Mouse (Mus musculus) heart, postnatal 0 days (tissue): ENCODE results near the gene Pias1.

ENCODE experiments used
- CTCF ChIP-seq: IDR thresholded peaks from 2 replicates; pipeline ENCODE4 v1.5.1; 2016; ENCODE audit warnings: antibody characterized with exemption, control low read depth, low read depth
- EP300 ChIP-seq: IDR thresholded peaks from 2 replicates; pipeline ENCODE4 v1.6.1; 2016; ENCODE audit warnings: antibody characterized with exemption, low read depth

DNA sequence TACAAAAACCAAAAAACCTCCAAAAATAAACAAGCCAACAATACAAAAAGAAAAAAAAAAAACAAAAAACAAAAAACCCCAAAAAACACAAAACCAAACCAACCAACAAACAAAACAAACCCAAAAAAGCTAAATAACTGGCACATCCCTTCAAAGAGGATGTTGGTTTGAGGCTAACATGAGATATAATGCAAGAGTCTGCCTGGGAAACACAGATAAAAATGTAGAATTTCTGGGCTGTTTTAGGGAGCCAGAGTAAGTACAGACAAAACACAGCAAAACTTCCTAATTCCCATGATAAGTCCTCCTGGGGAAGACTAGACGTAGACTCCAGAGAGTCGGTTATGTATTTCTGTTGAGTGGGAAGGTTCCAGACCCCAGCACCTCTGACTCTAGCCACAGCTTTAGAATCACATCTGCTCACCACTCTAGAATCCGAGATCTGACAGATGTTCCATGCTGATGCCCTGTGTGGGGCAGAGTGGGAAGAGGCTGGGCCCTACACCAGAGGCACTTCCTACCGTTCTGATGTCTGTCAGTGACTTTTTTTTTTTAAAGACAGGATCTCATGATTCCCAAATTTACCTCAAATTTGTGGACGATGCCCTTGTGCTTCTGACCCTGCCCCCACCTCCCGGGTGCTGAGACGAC lies 110.6 kb downstream of the Pias1 start:
- TF ChIP-seq CTCF (no peak), EP300 (no peak)
